Mouse (Mus musculus) thymus, postnatal 25 days (tissue): ENCODE measurements at regions not wholly inside any gene's neighbourhood (a gene's known extent, or its start where the extent isn't known, plus 50 kb on each side); places are given as distances from the start of the nearest gene placed in this dataset.
"Not testable (repeated sequence)": the region's sequence is repeated elsewhere in the genome, so short reads cannot be mapped to it uniquely, and the experiment has no call there.

Experiments used
- DNase-seq: peaks from one replicate; pipeline ENCODE4 v3.0.0; 2022

GRCm38 (mm10) chr13:39566491-39566890 lies 605.8 kb upstream of the Slc35b3 start:
- DNase-seq, result no peak

- no peak for DNase-seq
These were observed 577.2 kb upstream of the Slc35b3 start for GRCm38 (mm10) chr13:39537724-39538440.

GRCm38 (mm10) chr13:39526469-39526868 lies 565.8 kb upstream of the Slc35b3 start:
- DNase-seq, result no peak

GRCm38 (mm10) chr13:39523856-39524301 lies 563.2 kb upstream of the Slc35b3 start:
- DNase-seq, result no peak

GRCm38 (mm10) chr13:39523246-39523850 lies 562.7 kb upstream of the Slc35b3 start:
- no peak for DNase-seq

GRCm38 (mm10) chr13:39520846-39521245 lies 560.2 kb upstream of the Slc35b3 start:
- DNase-seq, result no peak

- no peak for DNase-seq
These were observed 555.4 kb upstream of the Slc35b3 start for GRCm38 (mm10) chr13:39516106-39516505.

- no peak for DNase-seq
These were observed 529.1 kb upstream of the Slc35b3 start for GRCm38 (mm10) chr13:39489806-39490205.

GRCm38 (mm10) chr13:39472621-39473020 lies 511.9 kb upstream of the Slc35b3 start:
- no peak for DNase-seq

- no peak for DNase-seq
These were observed 481.1 kb upstream of the Slc35b3 start for GRCm38 (mm10) chr13:39441799-39442198.

GRCm38 (mm10) chr13:39440907-39441306 lies 480.2 kb upstream of the Slc35b3 start:
- DNase-seq, result peak; percentile 16

- DNase-seq, result no peak
These were observed 479.7 kb upstream of the Slc35b3 start for GRCm38 (mm10) chr13:39440336-39440735.

- DNase-seq, result no peak
These were observed 467.3 kb upstream of the Slc35b3 start for GRCm38 (mm10) chr13:39427996-39428395.

- DNase-seq, result no peak
These were observed 465.3 kb upstream of the Slc35b3 start for GRCm38 (mm10) chr13:39425944-39426343.

GRCm38 (mm10) chr13:39418127-39418526 lies 457.5 kb upstream of the Slc35b3 start:
- no peak for DNase-seq

GRCm38 (mm10) chr13:39411471-39412251 lies 451.0 kb upstream of the Slc35b3 start:
- DNase-seq, result no peak

GRCm38 (mm10) chr13:39392589-39392988 lies 431.9 kb upstream of the Slc35b3 start:
- DNase-seq, result no peak

GRCm38 (mm10) chr13:39392151-39392550 lies 431.5 kb upstream of the Slc35b3 start:
- not testable (repeated sequence) for DNase-seq

GRCm38 (mm10) chr13:39376677-39377076 lies 416.0 kb upstream of the Slc35b3 start:
- no peak for DNase-seq

GRCm38 (mm10) chr13:39376269-39376668 lies 415.6 kb upstream of the Slc35b3 start:
- no peak for DNase-seq

- no peak for DNase-seq
These were observed 411.9 kb upstream of the Slc35b3 start for GRCm38 (mm10) chr13:39372565-39372964.

- DNase-seq, result no peak
These were observed 403.0 kb upstream of the Slc35b3 start for GRCm38 (mm10) chr13:39363637-39364036.

- DNase-seq, result no peak
These were observed 401.9 kb upstream of the Slc35b3 start for GRCm38 (mm10) chr13:39362536-39362935.

GRCm38 (mm10) chr13:39351606-39352005 lies 390.9 kb upstream of the Slc35b3 start:
- no peak for DNase-seq
